Mouse (Mus musculus) kidney, postnatal 0 days (tissue): Measurements from ENCODE around the gene Tmem201. TPM values are rescaled to one million over a fixed set of nuclear protein-coding genes. Genes with fewer than 3 reads are reported as not detected.

Experiments
- ATAC-seq: fragments of 200-750 bp; cut with Nextera tagmentation; replicated peaks from 2 replicates; pipeline ENCODE4 v1.8.0; 2017; ENCODE audit warnings: low read depth, moderate number of reproducible peaks, moderate TSS enrichment, moderate library complexity; ENCODE audit not compliant: low FRiP score
- DNase-seq: peaks from one replicate; pipeline ENCODE4 v3.0.0-alpha.2; 2016; ENCODE audit warnings: low spot score
- H3K27ac ChIP-seq: fragments of 300-500 bp; sonication (generic); 2 replicates; pipeline ENCODE4 v1.5.1; 2014; ENCODE audit warnings: mild to moderate bottlenecking
- H3K27me3 ChIP-seq: fragments of 300-500 bp; sonication (generic); 2 replicates; pipeline ENCODE4 v1.6.1; 2014; ENCODE audit warnings: low read length, mixed read lengths; ENCODE audit not compliant: insufficient read depth
- H3K36me3 ChIP-seq: fragments of 300-500 bp; sonication (generic); 2 replicates; pipeline ENCODE4 v1.6.1; 2014; ENCODE audit warnings: low read length, mixed read lengths; ENCODE audit not compliant: insufficient read depth
- H3K4me1 ChIP-seq: fragments of 300-500 bp; sonication (generic); replicated peaks from 2 replicates; pipeline ENCODE4 v1.6.1; 2014; ENCODE audit warnings: antibody characterized with exemption, low read length, mixed read lengths; ENCODE audit not compliant: insufficient read depth
- H3K4me2 ChIP-seq: fragments of 300-500 bp; sonication (generic); 2 replicates; pipeline ENCODE4 v1.6.1; 2014; ENCODE audit warnings: mild to moderate bottlenecking, low read length, moderate library complexity, mixed read lengths
- H3K4me3 ChIP-seq: fragments of 300-500 bp; sonication (generic); replicated peaks from 2 replicates; pipeline ENCODE4 v1.5.1; 2014; ENCODE audit warnings: low read depth, low read length
- H3K9ac ChIP-seq: fragments of 300-500 bp; sonication (generic); 2 replicates; pipeline ENCODE4 v1.6.1; 2014; ENCODE audit warnings: low read depth, low read length
- H3K9me3 ChIP-seq: fragments of 300-500 bp; sonication (generic); replicated peaks from 2 replicates; pipeline ENCODE4 v1.6.1; 2016; ENCODE audit warnings: low read length, inconsistent platforms, mixed read lengths
- CTCF ChIP-seq: IDR thresholded peaks from 2 replicates; pipeline ENCODE4 v1.5.1; 2016; ENCODE audit warnings: antibody characterized with exemption, low read depth, mild to moderate bottlenecking, moderate library complexity
- WGBS: fragments of 180-500 bp; shearing (Covaris S2); extraction: QIAGEN DNeasy Blood & Tissue Kit; methylation state at CpG from one replicate; pipeline ENCODE4 v1.1.7; 2014; 5-methylcytosine and 5-hydroxymethylcytosine counted together
- polyA plus RNA-seq: library from polyadenylated mRNA; unstranded; fragments of >200 nt; fragmentation: Nextera tagmentation; extraction: Ambion mirVana; gene quantifications from 2 replicates; pipeline ENCODE4 v1.2.1, GENCODE M21; 2015

Gene Tmem201
- polyA plus RNA-seq, 1 experiment from 2014 or later, result 22.3 TPM

DNA sequence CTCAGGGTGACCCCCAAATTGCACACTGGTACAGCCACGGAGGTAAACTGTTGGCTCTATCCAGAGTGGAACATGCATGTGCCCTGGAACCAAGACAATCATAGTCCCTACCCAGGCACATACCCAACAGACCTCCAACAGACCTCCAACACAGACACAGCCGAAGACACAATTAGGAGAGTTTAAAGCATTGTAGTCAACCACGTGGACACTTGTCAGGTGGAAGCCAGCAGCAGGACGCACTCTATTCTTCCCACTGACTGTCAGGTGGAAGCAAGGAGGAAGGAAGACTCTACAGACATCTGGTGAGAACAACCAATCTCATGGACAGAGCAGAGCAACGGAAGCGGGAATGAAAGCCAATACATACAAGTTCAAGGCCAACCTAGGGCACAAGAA is 72.2 kb downstream of the Tmem201 start:
- ATAC-seq (no peak), DNase-seq (no peak)
- TF ChIP-seq CTCF, result no peak
- H3K27ac ChIP-seq, result no peak overlapping the region
- no peaks in the 10 kb centered on the region for H3K4me1 ChIP-seq
- H3K4me2 ChIP-seq, result no peak overlapping the region
- WGBS, result 87% methylated on average over 6 of the region's 6 CpGs
- no peaks in the 10 kb centered on the region for H3K36me3 ChIP-seq
- no peak overlapping the region for H3K4me3 ChIP-seq
- no peak overlapping the region for H3K9ac ChIP-seq
- H3K27me3 ChIP-seq, result no peaks in the 10 kb centered on the region
- no peaks in the 10 kb centered on the region for H3K9me3 ChIP-seq

Other genes with a start within 250 kb of the Tmem201 start
- gene Ctnnbip1, start 219.8 kb downstream of the Tmem201 start, polyA plus RNA-seq, result 63.3 and 66.3 TPM in 2 replicates
- gene Clstn1, start 151.6 kb downstream of the Tmem201 start, polyA plus RNA-seq, result 40.7 and 43.9 TPM in 2 replicates
- 3.6 and 3.8 TPM in 2 replicates for gene Pik3cd, start 35.5 kb downstream of the Tmem201 start, polyA plus RNA-seq
- gene Slc25a33, start 36.2 kb upstream of the Tmem201 start, polyA plus RNA-seq, result 15.1 and 15.2 TPM in 2 replicates
- 10.7 and 11.6 TPM in 2 replicates for gene Spsb1, start 217.0 kb upstream of the Tmem201 start, polyA plus RNA-seq